Mouse (Mus musculus): ENCODE measurements around the gene Olfr453.

The Olfr453 gene

DNA sequence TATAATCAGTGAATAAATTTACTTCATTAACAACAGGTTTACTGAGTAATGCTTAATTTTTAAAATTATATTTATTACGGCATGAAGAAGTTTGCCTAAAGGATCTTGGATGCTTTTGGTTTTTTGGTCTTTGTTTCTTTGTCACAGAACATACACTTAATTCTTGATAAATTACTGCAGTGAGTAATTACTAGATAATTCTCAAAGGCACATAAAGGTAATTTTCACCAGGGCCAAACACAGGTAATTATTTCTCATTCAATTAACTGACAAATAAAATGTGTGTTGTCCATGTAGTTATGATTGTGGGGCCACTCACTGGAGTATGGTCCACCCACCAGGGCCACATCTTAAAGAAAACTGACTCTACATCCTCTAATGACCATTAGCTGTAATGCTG, at the start of gene Olfr453:
Olfr453 (plus strand) TSS at position 301 of the 400 bp plus-strand sequence.
- DNase-seq (ENCODE audit: low read depth, low spot score) = no peak

DNA sequence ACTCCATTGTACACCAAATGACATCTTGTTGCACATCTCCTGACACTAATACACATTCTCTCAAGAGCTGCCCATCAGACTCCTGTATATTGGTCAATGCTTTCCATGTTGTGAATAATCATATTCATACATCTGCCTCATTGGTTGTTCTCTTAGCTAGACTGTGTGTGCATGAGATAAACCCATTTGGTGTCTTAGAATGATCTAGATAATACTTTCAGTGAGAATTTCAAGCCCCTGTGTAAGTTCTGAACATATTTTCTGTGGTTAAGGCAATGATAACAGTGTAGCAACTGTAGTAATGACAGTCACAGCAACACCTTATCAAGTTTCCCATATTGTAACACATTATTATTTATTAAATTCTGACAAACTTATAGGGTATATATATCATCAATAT, 49.4 kb upstream of the Olfr453 start:
- DNase-seq (ENCODE audit: low read depth, low spot score) = no peak

DNA sequence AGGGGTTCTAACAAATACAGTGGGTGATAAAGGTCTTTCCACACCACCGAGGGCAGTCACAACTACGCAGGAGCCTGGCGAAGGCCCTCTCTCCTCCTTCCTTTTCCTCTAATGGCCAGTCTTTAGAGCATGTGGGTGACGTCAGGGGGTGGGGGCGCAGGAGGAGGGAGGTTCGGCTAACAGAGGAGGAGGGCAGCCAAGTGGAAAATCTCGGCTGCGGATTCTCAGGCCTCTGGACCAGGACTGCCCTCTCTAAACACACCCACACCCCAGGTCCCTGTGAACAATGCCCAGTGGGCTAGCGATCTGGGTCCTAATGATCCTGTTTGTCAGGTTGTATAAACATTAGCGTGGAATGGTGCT, 47.0 kb upstream of the Olfr453 start:
- peak; percentile 60 for DNase-seq (ENCODE audit: low read depth, low spot score)

DNA sequence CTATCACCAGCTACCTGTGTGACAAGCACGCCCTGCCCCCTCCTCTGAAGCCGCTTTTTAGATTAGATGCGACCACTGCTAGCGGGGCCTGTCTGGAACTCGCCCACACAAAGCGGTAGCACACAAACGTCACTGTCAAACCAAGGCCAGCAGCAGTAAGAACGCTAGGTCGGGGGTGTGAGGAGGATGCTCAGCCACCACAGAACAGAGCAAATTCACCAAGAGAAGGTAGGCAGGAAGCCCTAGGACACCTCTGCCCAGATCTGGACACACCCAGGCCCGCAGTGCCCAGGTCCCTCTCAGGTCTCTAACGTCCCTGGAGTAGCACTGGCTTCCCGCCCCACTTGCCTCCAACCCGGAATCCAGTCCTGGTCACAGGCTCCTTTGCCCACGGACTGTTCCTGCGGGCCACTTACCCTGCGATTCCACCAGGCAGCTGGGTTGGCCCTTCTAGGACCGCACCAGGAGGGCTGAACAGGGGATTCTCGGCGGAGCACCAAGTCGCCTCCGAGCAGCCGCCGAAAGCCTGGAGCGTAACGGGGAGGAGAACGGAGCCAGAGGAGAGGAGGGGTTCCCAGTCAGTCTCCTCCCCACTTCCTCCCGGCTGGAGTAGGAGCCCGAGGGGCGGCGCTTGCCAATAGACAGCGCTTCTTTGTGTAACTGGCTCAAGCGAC, 46.5 kb upstream of the Olfr453 start:
- peak; percentile 74 for DNase-seq (ENCODE audit: low read depth, low spot score)

DNA sequence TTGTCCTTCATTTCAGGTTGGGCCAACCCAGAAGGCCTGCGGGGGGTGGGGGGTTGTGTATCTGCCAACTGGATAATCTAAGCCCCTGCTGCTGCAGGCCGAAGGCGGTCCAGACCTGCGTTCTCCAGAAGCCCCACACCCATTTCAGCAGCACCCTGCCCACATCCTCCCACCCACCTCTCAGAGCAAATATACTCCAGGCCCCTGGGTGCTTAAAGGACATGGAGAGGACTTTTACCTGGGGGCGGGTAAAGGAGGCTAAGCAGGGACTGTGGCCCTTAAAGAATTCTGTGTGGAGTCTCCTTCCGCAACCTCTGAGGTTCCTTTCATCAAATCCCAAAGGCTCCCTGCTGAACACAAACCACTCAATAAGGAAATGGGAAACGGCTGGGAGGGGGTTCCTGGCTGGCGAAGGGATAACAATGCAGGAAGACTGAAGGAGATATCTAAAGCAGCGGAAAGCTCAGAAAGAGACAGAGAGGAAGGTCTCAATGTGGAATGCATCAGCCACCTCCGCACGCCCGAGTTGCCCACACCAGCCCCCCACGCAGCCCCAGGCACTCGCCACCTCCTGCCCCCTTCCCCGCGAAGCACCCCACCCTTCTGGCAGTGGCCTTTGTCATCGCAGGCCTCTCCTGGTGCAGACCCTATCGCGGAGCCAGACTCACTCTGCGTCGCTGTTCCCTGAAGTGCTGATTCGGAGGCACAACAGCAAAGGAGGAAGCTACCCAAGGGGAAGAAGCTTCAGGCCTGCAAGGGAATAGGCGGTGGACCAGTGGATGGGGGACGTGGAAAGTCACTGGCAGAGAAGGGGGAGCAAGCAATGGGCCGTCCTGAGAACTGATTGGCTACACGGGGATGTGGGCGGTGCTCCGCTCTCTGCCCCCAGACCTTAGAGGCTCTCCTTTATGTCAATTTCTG, 29.6 kb upstream of the Olfr453 start, which contains the start of gene Tcaf1:
Tcaf1 (minus strand) TSS at position 798 of the 921 bp plus-strand sequence.
- DNase-seq (ENCODE audit: low read depth, low spot score) = peak; percentile 95

DNA sequence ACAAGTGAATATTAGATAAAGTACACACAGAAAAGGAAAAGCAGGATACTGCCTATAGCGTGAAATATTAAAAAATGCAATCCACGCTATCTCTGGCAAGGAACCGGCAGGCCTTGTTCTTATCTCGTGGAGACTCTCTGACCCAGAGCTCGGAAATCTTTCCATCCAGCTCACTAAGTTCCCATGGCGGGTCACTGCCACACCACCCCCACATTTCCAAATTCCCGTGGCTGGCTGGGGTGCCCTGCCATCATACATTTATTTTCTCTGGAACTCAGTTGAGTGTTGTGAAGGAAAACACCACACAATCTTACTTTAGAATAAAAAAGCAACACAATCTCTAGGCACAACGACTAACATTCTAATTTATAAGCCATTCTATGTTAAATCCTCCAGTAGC, 24.5 kb upstream of the Olfr453 start:
- DNase-seq (ENCODE audit: low read depth, low spot score) = no peak

DNA sequence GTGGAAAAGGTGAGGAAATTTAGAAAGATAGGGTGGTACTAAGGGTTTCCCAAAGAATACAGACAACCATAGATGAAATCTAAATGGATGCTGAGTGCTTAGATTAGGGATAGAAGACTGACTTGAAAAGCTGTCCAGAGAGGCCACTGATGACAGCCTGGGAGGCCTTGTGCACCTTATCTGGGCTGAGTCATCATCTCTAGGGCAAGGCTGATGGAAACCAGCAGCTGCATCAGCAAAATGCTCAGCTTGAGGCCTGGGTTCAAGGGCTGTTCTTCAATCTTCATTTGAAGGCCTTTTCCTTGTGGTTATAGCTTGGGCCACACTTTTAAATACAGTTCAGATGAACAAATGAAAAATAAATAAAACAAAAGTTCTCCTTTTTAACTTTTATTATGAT, 21.2 kb upstream of the Olfr453 start:
- no peak for DNase-seq (ENCODE audit: low read depth, low spot score)

DNA sequence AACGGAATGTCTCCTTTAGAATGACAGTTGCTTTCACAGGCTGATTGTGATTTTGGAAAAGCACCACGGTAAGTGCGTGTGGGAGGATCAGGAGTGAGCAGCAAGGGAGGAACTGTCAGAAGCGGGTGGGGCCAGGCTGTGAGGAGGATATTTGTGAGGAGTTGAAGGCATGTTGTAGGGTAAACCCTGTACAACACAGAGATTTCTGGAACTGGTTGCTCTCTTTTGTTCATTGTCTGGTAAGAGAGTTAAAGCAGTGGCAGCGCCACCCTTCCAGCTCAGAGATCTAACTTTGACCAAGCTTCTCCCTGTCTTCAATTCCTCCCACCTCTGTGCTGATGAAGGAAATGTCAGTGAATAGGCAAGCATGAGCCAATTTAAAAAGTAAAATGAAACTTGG, 3.1 kb downstream of the Olfr453 start:
- DNase-seq (ENCODE audit: low read depth, low spot score) = peak; percentile 31

DNA sequence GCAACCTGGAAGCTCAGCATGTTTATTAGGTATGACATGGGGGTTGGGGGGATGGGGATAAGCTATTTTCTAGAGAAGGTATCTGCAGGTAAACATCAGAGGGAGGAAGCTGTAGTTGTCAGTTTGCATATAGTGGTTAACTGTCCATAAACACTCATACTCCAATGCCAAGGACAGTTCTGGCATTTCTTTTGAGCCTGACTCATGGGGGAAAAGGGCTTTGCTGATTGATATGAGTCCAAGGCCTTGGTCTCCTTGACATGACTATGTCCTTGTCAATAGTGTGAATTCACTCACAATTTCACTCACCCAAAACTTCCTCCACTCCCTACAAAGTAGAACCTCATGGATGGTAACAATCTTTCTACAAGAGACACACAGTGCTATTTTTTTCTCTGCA, 8.7 kb downstream of the Olfr453 start:
- DNase-seq (ENCODE audit: low read depth, low spot score) = no peak

DNA sequence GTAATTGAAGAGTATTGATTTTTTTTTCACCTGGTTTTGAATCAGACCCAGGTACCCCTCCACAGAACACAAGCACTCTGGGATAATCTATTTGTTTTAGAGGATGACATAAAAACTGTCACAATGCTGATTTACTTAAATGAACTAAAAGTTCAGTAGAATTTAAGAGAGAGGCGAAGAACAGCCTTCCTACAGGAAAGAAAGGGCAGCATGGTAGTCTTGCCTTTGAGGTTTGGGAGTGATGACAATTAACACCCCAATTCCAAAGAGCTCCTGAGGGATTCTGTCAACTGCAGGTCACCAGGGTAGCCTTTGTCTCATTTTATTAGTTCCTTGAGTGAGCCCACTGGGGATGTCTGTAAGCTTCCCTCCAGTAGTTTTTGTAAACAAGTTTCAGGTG, 16.9 kb downstream of the Olfr453 start, which contains the start of gene Olfr38:
Olfr38 (plus strand) TSS at position 301 of the 400 bp plus-strand sequence.
- DNase-seq (ENCODE audit: low read depth, low spot score) = no peak

DNA sequence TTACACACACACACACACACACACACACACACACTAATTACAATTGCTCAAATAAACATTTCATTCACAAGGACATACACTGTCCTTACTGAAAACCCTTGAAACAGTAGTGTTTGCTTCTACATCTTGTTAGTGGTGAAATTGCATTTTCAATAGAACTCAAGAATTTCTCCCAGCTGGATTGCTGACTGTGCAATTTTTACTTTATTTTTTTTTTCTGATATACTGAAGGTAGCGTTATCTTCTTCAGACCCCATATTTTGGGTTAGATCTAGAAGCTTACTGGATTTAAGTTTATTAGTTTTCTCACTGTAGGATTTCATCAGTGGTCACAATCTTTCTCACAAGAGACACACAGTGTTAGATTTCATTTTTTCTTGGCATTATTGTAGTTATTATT, 37.9 kb downstream of the Olfr453 start:
- DNase-seq (ENCODE audit: low read depth, low spot score) = no peak

DNA sequence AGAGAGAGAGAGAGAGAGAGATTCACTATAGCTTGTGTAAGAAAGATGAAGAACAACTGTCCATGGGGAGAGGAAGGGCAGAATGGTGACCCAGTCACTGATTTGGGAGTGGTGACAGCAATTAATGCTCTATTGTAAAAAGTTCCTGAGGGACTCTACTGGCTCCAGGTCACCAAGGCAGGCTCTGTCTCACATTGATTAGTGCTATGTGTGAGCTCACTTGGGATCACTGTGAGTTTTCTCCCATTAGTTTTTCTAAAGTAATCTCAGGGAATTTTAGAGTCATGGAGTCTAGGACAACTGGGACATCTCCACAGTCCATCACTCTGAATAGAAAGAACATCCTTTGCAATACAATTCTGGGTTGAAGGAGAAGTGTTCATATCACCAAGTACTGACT, 45.6 kb downstream of the Olfr453 start, which contains the start of gene Olfr452:
Olfr452 (plus strand) TSS at position 301 of the 400 bp plus-strand sequence.
- DNase-seq (ENCODE audit: low read depth, low spot score) = no peak

DNA sequence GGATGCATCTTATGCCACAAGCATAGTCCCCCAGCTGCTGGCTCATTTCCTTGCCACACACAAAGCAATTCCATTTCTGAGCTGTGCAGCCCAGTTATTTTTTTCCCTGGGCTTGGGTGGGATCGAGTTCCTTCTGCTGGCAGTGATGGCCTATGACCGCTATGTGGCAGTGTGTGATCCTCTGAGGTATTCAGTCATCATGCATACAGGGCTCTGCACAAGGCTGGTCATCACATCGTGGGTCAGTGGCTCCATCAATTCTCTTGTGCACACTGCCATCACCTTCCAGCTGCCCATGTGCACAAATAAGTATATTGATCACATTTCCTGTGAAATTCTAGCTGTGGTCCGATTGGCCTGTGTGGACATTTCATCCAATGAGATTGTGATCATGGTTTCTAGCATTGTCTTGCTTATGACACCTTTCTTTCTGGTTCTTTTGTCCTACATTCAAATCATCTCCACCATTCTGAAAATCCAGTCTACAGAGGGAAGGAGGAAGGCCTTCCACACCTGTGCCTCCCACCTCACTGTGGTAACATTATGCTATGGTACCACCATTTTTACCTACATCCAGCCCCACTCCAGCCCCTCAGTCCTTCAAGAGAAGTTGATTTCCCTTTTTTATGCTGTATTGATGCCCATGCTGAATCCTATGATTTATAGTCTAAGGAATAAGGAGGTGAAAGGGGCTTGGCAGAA, 51.2 kb downstream of the Olfr453 start:
- DNase-seq (ENCODE audit: low read depth, low spot score) = no peak

DNA sequence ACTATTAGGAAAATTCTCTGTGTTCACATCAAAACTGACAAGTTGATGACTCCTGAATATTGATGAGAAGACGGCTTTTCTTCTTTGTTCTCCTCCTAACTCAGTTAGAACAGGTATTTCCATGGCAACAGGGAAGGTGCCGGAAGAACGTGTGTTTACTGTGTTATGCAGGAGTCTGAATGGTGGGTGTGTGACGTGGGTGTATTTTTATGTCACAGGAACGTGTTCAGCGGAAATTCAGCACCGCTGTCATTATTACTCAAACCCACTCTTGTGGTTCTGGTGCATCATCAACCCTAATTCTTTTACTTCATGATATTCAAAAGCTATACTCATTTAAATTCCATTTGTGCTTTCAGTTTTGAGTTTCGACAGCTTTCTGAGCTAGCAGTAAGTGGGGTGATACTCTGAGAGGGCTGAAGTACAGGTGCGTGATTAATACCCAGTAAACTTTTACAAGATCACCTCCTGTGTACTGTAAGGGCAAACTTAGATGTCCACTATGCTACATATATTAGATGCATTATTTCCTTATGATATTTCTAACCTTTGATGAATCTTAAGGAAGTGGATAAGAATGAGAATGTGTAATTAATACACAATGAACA, 51.9 kb downstream of the Olfr453 start:
- peak; percentile 49 for DNase-seq (ENCODE audit: low read depth, low spot score)

DNA sequence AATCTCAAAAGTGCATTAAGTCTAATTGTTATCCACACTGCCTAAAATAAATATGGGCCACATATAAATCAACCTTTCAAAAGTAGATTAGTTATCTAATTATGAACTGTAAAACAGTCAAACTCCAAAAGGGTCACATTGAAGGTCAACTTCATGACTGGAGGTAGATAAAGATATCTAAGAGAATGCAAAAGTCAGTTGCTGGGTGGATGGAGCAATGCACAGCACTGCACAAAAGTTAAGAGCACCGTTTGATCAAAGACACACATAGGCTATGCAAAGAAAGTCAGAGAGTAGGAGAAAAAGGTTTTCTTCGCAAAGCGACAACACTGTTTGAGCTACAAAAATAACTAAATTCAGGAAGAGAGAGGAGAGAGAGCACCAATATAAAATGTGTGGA, 55.8 kb downstream of the Olfr453 start:
- no peak for DNase-seq (ENCODE audit: low read depth, low spot score)

Data from telencephalon, adult 2 months (tissue).